Mouse (Mus musculus) frontal cortex, adult (tissue): ENCODE measurements around the gene Gm5725.
"Not testable (repeated sequence)": the region's sequence is repeated elsewhere in the genome, so short reads cannot be mapped to it uniquely, and the experiment has no call there.

ENCODE experiments used
- ATAC-seq: cut with Nextera tagmentation; 2 replicates; pipeline ENCODE4 v1.9.2; 2017; ENCODE audit warnings: mild to moderate bottlenecking, moderate library complexity, mixed read lengths; ENCODE audit not compliant: low TSS enrichment

Gene Gm5725

DNA sequence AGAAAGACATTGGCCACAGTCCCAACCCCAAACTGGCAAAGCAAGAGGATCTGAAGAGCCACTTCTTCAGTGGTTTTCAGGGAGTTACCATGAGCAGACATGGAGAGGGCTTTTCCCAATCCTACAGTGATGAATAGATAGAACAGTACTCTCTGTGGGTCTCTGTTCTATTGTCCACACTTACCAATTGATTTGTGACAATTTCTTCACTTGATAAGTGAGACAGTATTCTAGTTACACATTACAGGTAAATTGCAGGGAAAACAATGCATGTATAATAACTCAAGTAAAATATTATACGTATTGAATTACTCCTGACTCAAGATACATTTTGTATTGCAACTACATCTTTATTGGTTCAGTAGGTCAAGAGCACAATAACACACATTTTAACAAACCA, at the start of gene Gm5725:
TSS of gene Gm5725 (minus strand) at position 101 of the 400 bp plus-strand sequence.
- ATAC-seq: not testable (repeated sequence)

DNA sequence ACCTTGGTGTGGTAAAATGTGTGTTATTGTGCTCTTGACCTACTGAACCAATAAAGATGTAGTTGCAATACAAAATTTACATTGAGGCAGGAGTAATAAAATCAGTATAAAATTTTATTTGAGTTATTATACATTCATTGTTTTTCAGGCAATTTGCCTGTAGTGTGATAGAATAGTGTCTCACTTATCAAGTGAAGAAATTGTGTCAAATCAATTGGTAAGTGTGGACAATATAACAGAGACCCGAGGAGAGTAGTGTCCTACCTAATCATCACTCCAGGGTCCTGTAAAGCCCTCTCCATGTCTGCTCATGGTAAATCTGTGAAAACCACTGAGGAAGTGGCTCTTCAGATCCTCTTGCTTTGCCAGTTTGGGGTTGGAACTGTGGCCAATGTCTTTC, 12.0 kb downstream of the Gm5725 start, which contains the start of gene Vmn1r135:
TSS of gene Vmn1r135 (plus strand) at position 301 of the 400 bp plus-strand sequence.
- not testable (repeated sequence) for ATAC-seq

GRCm38 (mm10) chr7:21796628-21797027, 47.4 kb downstream of the Gm5725 start, which contains the start of gene Gm4177:
Gene Gm4177 (minus strand): TSS chr7:21796728.
- ATAC-seq: not testable (repeated sequence)
